Mouse (Mus musculus): ENCODE measurements around the gene Car6. TPM values are rescaled to one million over a fixed set of nuclear protein-coding genes. Genes with fewer than 3 reads are reported as not detected.

The Car6 gene
- polyA plus RNA-seq, 1 experiment from 2014 or later = not detected

DNA sequence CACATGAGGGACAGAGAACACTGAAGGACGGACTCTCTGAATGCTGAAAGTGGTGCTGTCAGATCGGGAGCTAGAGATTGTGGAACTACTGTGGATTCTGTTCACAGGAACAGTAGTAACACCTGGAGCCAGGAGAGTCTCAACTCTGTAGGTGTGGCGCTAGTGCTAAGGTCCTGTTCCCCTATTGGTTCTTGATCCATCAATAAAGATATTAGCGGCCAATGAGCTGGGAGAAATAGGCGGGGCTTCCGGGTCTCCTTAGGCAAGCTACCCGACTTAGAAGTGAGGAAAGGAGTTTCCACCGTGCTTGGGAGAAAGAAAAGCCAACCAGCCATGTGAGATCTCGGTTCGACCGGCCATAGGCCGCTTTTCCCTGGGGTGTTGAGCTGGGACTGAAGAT lies 56.9 kb downstream of the Car6 start:
- Histone ChIP-seq H3K27me3 (replicated peaks; ENCODE audit: control insufficient read depth, insufficient read depth, low read length) (no peaks in the 10 kb centered on the region), H3K9me3 (ENCODE audit: control insufficient read depth, low read length) (peaks cover 7% of the 10 kb centered on the region; the same call in 1 of the 2 replicates), H3K4me3 (ENCODE audit: low read depth, low read length) (no peak overlapping the region), H3K4me1 (ENCODE audit: control insufficient read depth, insufficient read depth, low read length) (no peaks in the 10 kb centered on the region), H3K9ac (ENCODE audit: low read depth, low read length) (no peak overlapping the region), H3K36me3 (ENCODE audit: control insufficient read depth, insufficient read depth, low read length) (no peaks in the 10 kb centered on the region), H3K27ac (replicated peaks; ENCODE audit: low read depth, low read length) (no peak overlapping the region), H3K4me2 (ENCODE audit: low read depth, low read length) (no peak overlapping the region)
- peak; percentile 46 for DNase-seq (ENCODE audit: low spot score)
- WGBS = 26% methylated on average over 12 of the region's 12 CpGs
- no peak for ATAC-seq (ENCODE audit: low read depth)

DNA sequence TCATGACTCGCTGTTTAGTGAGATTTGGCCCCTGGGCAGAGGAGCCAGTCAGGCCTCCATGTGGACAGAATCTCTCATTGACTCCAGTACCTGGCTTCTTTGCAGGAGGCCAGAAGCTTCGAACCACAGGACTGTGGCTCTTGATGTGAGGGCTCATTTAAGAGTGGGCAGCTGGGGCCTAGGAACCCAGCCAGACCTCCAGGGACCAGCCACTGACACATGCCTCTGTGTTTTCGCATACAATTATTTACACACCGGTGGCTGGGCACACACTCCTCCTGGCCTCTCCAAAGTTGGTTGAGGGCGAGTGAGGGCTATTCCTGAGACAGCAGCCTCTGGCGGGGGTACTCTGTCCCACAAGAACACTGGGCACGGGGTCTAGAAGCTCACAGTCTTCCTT lies 60.8 kb downstream of the Car6 start:
- WGBS = 73% methylated on average over 7 of the region's 7 CpGs
- ATAC-seq (ENCODE audit: low read depth) (no peak), DNase-seq (ENCODE audit: low spot score) (no peak)
- H3K4me1 ChIP-seq (ENCODE audit: control insufficient read depth, insufficient read depth, low read length) = no peaks in the 10 kb centered on the region; the same call in 1 of the 2 replicates
- no peaks in the 10 kb centered on the region for H3K9me3 ChIP-seq (ENCODE audit: control insufficient read depth, low read length)
- H3K27ac ChIP-seq (replicated peaks; ENCODE audit: low read depth, low read length) = no peak overlapping the region
- no peak overlapping the region for H3K4me2 ChIP-seq (ENCODE audit: low read depth, low read length)
- no peak overlapping the region for H3K4me3 ChIP-seq (ENCODE audit: low read depth, low read length)
- no peak overlapping the region for H3K9ac ChIP-seq (ENCODE audit: low read depth, low read length)
- H3K27me3 ChIP-seq (replicated peaks; ENCODE audit: control insufficient read depth, insufficient read depth, low read length) = no peaks in the 10 kb centered on the region
- no peaks in the 10 kb centered on the region for H3K36me3 ChIP-seq (ENCODE audit: control insufficient read depth, insufficient read depth, low read length)

DNA sequence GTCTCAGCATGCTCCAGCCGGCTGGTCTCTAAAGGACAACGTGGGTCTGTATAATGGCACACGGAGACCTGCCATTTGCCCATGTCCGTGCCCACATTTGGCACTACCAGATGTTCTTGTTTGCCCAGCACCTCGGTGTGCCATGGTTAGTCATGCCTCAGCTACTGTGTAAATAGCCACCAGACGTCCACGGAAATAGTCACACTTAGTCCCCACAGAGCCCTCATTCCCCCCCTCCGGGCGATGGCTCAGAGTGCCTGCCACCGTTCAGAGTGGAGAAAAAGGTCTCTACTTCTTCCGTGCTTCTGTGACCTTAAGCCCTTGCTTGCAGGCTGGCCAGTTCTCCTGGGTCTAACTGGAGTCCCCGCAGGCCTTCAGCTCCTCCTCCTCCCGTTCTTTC lies 62.0 kb downstream of the Car6 start:
- DNase-seq (ENCODE audit: low spot score) (no peak), ATAC-seq (ENCODE audit: low read depth) (no peak)
- Histone ChIP-seq H3K27me3 (replicated peaks; ENCODE audit: control insufficient read depth, insufficient read depth, low read length) (no peaks in the 10 kb centered on the region), H3K4me3 (ENCODE audit: low read depth, low read length) (no peak overlapping the region), H3K36me3 (ENCODE audit: control insufficient read depth, insufficient read depth, low read length) (no peaks in the 10 kb centered on the region), H3K9me3 (ENCODE audit: control insufficient read depth, low read length) (no peaks in the 10 kb centered on the region), H3K9ac (ENCODE audit: low read depth, low read length) (no peak overlapping the region), H3K4me2 (ENCODE audit: low read depth, low read length) (no peak overlapping the region), H3K27ac (replicated peaks; ENCODE audit: low read depth, low read length) (no peak overlapping the region), H3K4me1 (ENCODE audit: control insufficient read depth, insufficient read depth, low read length) (no peaks in the 10 kb centered on the region; the same call in 1 of the 2 replicates)
- WGBS = 68% methylated on average over 13 of the region's 13 CpGs

DNA sequence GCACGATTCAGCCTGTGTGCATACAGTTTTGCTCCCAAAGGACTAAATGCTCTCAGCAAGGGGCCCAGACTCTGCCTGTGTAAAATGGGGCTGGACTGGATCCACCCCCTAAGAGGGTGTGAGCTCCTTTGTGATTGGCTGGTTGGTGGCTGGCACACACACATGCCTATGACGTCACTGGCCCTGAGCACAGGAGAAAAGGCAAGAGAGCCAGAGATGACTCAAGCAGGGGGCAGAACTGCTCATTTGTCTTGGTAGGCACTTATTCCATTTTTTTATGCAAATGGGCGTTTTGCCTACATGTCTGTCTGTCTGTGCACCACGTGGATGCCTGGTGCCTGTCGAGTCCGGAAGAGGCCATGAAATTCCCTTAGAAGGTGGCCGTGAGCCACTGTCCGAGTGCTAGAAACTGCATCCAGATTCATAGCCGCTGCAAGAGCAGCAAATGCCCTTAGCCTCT lies 63.0 kb downstream of the Car6 start:
- WGBS = 15% methylated on average over 9 of the region's 9 CpGs
- ATAC-seq (ENCODE audit: low read depth) (peak; percentile 79), DNase-seq (ENCODE audit: low spot score) (peak; percentile 91)
- Histone ChIP-seq H3K27ac (replicated peaks; ENCODE audit: low read depth, low read length) (no peak overlapping the region), H3K4me1 (ENCODE audit: control insufficient read depth, insufficient read depth, low read length) (peaks cover 4% of the 10 kb centered on the region; the same call in 1 of the 2 replicates), H3K27me3 (replicated peaks; ENCODE audit: control insufficient read depth, insufficient read depth, low read length) (no peaks in the 10 kb centered on the region), H3K9ac (ENCODE audit: low read depth, low read length) (no peak overlapping the region; the same call in 1 of the 2 replicates), H3K9me3 (ENCODE audit: control insufficient read depth, low read length) (no peaks in the 10 kb centered on the region), H3K4me3 (ENCODE audit: low read depth, low read length) (peak overlapping the region; percentile 12; the same call in 1 of the 2 replicates), H3K36me3 (ENCODE audit: control insufficient read depth, insufficient read depth, low read length) (no peaks in the 10 kb centered on the region), H3K4me2 (ENCODE audit: low read depth, low read length) (peak overlapping the region; percentile 44)

DNA sequence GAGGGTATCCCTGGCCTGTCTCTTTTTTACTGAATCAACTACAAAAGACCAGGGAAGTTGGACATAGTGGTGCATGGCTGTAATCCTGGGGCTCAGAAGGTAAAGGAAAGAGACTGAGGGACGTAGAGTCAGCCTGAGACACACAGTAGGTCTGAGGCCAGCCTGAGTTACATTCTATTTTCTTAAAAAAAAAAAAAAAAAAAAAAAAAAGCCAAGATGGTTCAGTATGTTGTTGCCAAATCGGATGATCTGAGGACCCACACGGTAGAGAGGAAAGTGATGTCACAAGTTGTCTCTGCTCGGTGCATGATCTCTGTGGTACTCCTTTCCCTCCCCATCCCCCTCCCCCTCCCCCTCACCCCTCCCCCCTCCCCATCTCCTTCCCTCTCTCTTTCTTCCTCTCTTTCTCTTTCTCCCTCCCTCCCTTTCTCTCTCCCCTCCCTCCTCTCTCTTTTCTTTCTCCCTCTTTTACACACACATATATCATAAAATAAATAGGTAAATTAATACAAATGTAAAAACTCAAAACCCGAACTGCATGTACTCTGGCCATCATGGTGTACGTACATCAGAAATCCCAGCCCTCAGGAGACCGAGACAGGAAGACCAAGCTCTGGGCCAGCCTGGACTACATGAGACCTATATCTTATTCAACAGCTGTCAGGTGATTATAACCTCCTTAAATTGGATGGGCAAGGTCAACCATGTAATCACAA lies 63.6 kb downstream of the Car6 start:
- DNase-seq (ENCODE audit: low spot score) = no peak
- Histone ChIP-seq H3K36me3 (ENCODE audit: control insufficient read depth, insufficient read depth, low read length) (no peaks in the 10 kb centered on the region), H3K9me3 (ENCODE audit: control insufficient read depth, low read length) (no peaks in the 10 kb centered on the region), H3K27ac (replicated peaks; ENCODE audit: low read depth, low read length) (no peak overlapping the region), H3K9ac (ENCODE audit: low read depth, low read length) (no peak overlapping the region), H3K4me2 (ENCODE audit: low read depth, low read length) (no peak overlapping the region), H3K4me3 (ENCODE audit: low read depth, low read length) (no peak overlapping the region), H3K27me3 (replicated peaks; ENCODE audit: control insufficient read depth, insufficient read depth, low read length) (no peaks in the 10 kb centered on the region), H3K4me1 (ENCODE audit: control insufficient read depth, insufficient read depth, low read length) (peaks cover 10% of the 10 kb centered on the region; the same call in 1 of the 2 replicates)
- WGBS = 85% methylated on average over 7 of the region's 7 CpGs
- no peak for ATAC-seq (ENCODE audit: low read depth)

Other genes with a start within 250 kb of the Car6 start
- 16.3 and 19.6 TPM in 2 replicates for gene Spsb1, start 246.3 kb downstream of the Car6 start, polyA plus RNA-seq (2014; fragmentation: Nextera tagmentation; extraction: Ambion mirVana)
- gene H6pd, start 192.3 kb downstream of the Car6 start, polyA plus RNA-seq (2014; fragmentation: Nextera tagmentation; extraction: Ambion mirVana) = 14.1 and 14.7 TPM in 2 replicates
- 0.50 and 0.58 TPM in 2 replicates for gene Gpr157, start 114.0 kb downstream of the Car6 start, polyA plus RNA-seq (2014; fragmentation: Nextera tagmentation; extraction: Ambion mirVana)
- 3.2 and 3.5 TPM in 2 replicates for gene Slc2a5, start 82.0 kb downstream of the Car6 start, polyA plus RNA-seq (2014; fragmentation: Nextera tagmentation; extraction: Ambion mirVana)
- not detected in 2 replicates for gene Slc2a7, start 52.4 kb downstream of the Car6 start, polyA plus RNA-seq (2014; fragmentation: Nextera tagmentation; extraction: Ambion mirVana)
- 1,320 and 1,483 TPM in 2 replicates for gene Eno1, start 35.4 kb upstream of the Car6 start, polyA plus RNA-seq (2014; fragmentation: Nextera tagmentation; extraction: Ambion mirVana)
- 28.7 and 32.0 TPM in 2 replicates for gene Rere, start 80.3 kb upstream of the Car6 start, polyA plus RNA-seq (2014; fragmentation: Nextera tagmentation; extraction: Ambion mirVana)